Mouse (Mus musculus): ENCODE measurements around the gene Map3k1. TPM values are rescaled to one million over a fixed set of nuclear protein-coding genes. Genes with fewer than 3 reads are reported as not detected.

Gene Map3k1
- total and polyA plus RNA-seq, 3 experiments = 24.6 to 99.2 (median 51.8) TPM

DNA sequence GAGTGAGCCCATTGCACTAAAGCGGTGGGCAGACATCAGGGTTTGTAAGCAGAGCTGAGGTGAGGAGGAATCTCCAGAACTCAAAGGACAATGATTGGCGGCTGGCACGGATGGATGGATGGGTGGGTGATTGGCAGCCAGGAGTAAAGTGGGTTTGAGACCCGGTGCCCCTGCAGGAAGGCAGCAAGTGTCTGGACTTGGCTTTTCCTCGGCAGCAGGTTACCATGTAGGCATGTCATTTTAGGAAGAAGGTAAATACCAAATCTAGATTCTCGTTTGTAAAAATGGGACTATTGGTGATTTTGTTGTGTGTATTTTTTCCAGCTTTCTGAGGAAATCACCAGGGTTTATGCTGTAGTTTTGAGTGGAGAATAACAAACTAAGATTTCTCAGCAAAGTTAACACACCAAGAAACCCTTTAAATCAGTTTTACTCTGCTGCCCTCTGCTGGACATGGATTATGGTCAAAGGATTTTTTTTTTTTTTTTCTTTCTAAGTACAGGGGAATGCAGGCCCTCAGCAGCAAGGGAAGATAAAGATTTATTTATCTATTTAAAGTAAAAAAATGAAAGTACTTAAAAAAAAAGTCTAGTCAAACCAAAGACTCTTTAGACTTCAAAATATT, 66.7 kb downstream of the Map3k1 start:
- DNase-seq (ENCODE audit: low spot score) (no peak), ATAC-seq (ENCODE audit: extremely low read depth, insufficient number of reproducible peaks, low FRiP score, poor library complexity, severe bottlenecking) (no peak)

DNA sequence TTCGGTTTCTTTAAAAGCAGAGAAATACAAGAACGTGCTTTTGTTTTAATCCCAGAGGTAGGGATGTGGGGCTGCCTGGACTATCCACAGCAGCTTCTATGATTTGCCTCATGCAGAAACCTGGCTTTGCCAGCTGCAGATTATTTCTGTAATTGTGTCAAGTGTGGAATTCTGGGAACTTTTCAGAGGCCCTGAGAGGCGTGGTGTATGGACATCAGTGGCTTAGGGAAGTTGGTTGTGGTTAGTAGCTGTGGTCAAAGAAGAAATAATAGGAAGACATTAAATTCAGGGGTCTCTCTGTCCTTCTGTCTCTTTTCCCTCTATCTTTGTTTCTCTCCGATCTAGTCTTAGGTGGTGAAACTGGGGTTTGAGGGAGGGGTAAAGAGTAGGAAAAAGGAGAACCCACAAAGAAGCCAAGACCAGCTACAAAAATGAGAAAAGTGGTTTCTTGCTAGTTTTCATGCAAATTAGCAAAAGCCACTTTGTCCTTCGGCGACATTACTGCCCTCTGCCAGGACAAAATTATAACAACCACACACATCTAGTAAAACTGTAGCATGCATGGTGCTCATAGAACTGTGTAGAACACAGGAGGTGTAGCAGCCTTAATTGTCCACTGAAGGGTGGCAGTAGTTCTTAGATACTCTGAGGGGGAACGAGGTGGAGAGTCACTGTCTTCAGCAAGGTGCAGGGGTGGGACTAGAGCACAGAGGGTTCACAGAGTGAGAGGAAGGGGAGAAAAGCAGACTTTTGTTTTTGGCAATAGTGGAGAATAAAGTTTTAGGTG, 67.4 kb downstream of the Map3k1 start:
- Histone ChIP-seq H3K27me3 (ENCODE audit: insufficient read depth, low read length) (no peaks in the 10 kb centered on the region), H3K4me3 (ENCODE audit: low read depth, low read length) (no peak overlapping the region), H3K9me3 (replicated peaks) (peaks cover 3% of the 10 kb centered on the region; the same call in 1 of the 2 replicates), H3K4me1 (ENCODE audit: insufficient read depth, low read depth, low read length) (peaks cover 42% of the 10 kb centered on the region), H3K36me3 (replicated peaks) (peaks cover 3% of the 10 kb centered on the region)
- ATAC-seq (ENCODE audit: extremely low read depth, insufficient number of reproducible peaks, low FRiP score, poor library complexity, severe bottlenecking) = no peak
- no peak for DNase-seq (ENCODE audit: low spot score)
- TF ChIP-seq TAL1 (conservative IDR thresholded peaks at IDR 0.05; ENCODE audit: low read depth, low read length) = no peak
- TF ChIP-seq CTCF (IDR thresholded peaks at IDR 0.05; ENCODE audit: low read depth, low read length) = no peak
- TF ChIP-seq GATA2 (IDR thresholded peaks at IDR 0.05; ENCODE audit: borderline replicate concordance, low read depth, low read length) = no peak
- TF ChIP-seq POLR2AphosphoS5 (IDR thresholded peaks at IDR 0.05; ENCODE audit: insufficient replicate concordance, low read depth, low read length) = no peak
- TF ChIP-seq GATA1 (IDR thresholded peaks at IDR 0.05; ENCODE audit: borderline replicate concordance, low read length) = no peak

More for the DNA sequence above, 66.7 kb downstream of the Map3k1 start:
- Histone ChIP-seq H3K27me3 (ENCODE audit: insufficient read depth, low read length) (no peaks in the 10 kb centered on the region), H3K4me3 (ENCODE audit: low read depth, low read length) (no peak overlapping the region; the same call in 1 of the 2 replicates), H3K9me3 (replicated peaks) (peaks cover 3% of the 10 kb centered on the region; the same call in 1 of the 2 replicates), H3K4me1 (ENCODE audit: insufficient read depth, low read depth, low read length) (peaks cover 46% of the 10 kb centered on the region), H3K36me3 (replicated peaks) (peaks cover 3% of the 10 kb centered on the region)
- no peak for TF ChIP-seq TAL1 (conservative IDR thresholded peaks at IDR 0.05; ENCODE audit: low read depth, low read length)
- no peak for TF ChIP-seq POLR2AphosphoS5 (IDR thresholded peaks at IDR 0.05; ENCODE audit: insufficient replicate concordance, low read depth, low read length)
- no peak for TF ChIP-seq GATA2 (IDR thresholded peaks at IDR 0.05; ENCODE audit: borderline replicate concordance, low read depth, low read length)
- no peak for TF ChIP-seq GATA1 (IDR thresholded peaks at IDR 0.05; ENCODE audit: borderline replicate concordance, low read length)
- no peak for TF ChIP-seq CTCF (IDR thresholded peaks at IDR 0.05; ENCODE audit: low read depth, low read length)

DNA sequence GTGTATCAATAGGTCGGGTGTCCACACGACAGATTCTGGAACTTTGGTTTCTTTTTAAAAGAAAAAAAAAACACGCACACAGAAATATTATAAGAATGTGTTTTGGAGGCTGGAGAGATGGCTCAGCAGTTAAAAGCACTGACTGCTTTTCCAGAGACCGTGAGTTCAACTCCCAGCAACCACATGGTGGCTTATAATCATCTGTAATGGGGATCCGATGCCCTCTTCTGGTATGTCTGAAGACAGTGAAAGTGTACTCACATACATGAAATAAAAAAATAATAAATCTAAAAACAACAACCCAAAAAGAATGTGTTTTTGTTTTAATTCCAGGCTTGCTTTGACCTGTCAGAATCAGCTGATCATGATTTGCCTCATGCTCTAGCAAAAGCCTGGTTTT, 81.9 kb downstream of the Map3k1 start:
- Histone ChIP-seq H3K4me3 (ENCODE audit: low read depth, low read length) (no peak overlapping the region), H3K4me1 (ENCODE audit: insufficient read depth, low read depth, low read length) (peaks cover 13% of the 10 kb centered on the region), H3K27me3 (ENCODE audit: insufficient read depth, low read length) (no peaks in the 10 kb centered on the region), H3K9me3 (replicated peaks) (peaks cover 10% of the 10 kb centered on the region), H3K36me3 (replicated peaks) (no peaks in the 10 kb centered on the region)
- DNase-seq (ENCODE audit: low spot score) = no peak
- ATAC-seq (ENCODE audit: extremely low read depth, insufficient number of reproducible peaks, low FRiP score, poor library complexity, severe bottlenecking) = no peak
- no peak for TF ChIP-seq GATA2 (IDR thresholded peaks at IDR 0.05; ENCODE audit: borderline replicate concordance, low read depth, low read length)
- TF ChIP-seq CTCF (IDR thresholded peaks at IDR 0.05; ENCODE audit: low read depth, low read length) = no peak

DNA sequence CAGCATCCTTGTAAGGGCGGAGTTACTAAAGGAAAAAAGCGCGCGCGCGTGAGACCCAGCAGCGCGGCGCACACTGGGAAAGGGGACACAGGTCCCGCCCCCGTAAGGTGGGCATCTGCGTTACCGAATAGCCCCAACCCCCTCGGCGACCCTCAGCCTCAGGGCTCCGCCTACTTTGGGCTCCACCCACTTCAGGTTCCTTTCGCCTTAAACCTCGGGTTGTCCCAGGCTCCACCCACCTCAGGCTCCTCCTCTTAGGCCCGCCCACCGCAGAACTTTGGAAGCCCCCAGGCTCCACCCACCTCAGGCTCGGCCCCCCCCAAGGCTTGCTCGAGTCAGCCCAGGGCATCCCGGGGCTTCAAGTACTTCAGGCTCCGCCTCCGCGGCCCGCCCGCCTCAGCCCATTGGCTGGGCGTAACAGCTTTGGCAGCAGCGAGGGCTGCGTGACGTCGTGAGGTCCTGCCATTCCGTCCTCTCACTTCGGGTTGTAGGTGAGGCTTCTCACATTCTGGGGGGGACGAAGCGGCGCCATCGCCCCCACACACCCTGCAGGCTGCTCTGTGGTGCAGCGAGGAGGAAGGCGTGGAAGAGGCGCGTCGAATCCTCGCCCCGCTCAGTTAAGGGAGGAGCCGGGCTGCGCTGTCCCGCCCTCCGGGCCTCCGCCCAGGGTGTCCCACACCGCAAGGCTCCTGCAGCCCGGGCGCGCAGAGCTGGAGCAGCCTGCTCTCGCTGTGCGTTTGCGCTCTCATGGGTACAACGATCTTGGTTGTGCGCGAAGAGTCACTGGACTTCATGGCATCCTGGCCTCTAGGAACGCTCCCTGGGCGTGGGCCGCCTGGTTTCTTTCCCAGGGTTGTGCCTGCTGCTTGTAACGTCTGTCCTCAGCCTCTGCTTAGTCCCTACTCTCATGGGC, 83.4 kb downstream of the Map3k1 start:
- H3K36me3 ChIP-seq (replicated peaks) = peaks cover under 1% of the 10 kb centered on the region
- no peaks in the 10 kb centered on the region for H3K27me3 ChIP-seq (ENCODE audit: insufficient read depth, low read length)
- peak; percentile 97 for DNase-seq (ENCODE audit: low spot score)
- H3K4me3 ChIP-seq (ENCODE audit: low read depth, low read length) = peak overlapping the region; percentile 73
- H3K4me1 ChIP-seq (ENCODE audit: insufficient read depth, low read depth, low read length) = peaks cover 13% of the 10 kb centered on the region
- TF ChIP-seq TAL1 (conservative IDR thresholded peaks at IDR 0.05; ENCODE audit: low read depth, low read length) = no peak
- no peak for TF ChIP-seq GATA2 (IDR thresholded peaks at IDR 0.05; ENCODE audit: borderline replicate concordance, low read depth, low read length)
- no peak for TF ChIP-seq POLR2AphosphoS5 (IDR thresholded peaks at IDR 0.05; ENCODE audit: insufficient replicate concordance, low read depth, low read length)
- TF ChIP-seq GATA1 (IDR thresholded peaks at IDR 0.05; ENCODE audit: borderline replicate concordance, low read length) = no peak
- no peak for TF ChIP-seq CTCF (IDR thresholded peaks at IDR 0.05; ENCODE audit: low read depth, low read length)
- ATAC-seq (ENCODE audit: extremely low read depth, insufficient number of reproducible peaks, low FRiP score, poor library complexity, severe bottlenecking) = peak; percentile 86
- peaks cover 10% of the 10 kb centered on the region for H3K9me3 ChIP-seq (replicated peaks)

DNA sequence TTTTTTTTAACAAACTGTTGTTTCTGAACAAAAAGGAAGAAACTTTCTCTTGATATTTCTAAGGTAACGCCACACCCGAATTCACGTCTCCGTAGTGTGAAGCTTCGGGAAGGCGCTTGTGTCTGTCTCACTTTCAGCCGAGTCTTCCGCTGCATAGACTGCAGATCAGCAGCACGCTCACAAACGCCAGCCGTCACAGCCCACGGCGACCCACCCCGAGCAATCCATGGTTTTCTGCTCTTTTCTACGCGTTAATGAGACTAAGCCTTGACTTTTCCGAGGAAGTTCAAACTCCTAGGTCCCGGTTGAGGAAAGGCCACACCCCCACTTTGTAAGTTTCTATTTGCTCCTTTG, 84.0 kb downstream of the Map3k1 start:
- Histone ChIP-seq H3K4me1 (ENCODE audit: insufficient read depth, low read depth, low read length) (peaks cover 19% of the 10 kb centered on the region), H3K4me3 (ENCODE audit: low read depth, low read length) (peak overlapping the region; percentile 73), H3K27me3 (ENCODE audit: insufficient read depth, low read length) (no peaks in the 10 kb centered on the region), H3K9me3 (replicated peaks) (peaks cover 10% of the 10 kb centered on the region), H3K36me3 (replicated peaks) (peaks cover 7% of the 10 kb centered on the region)
- TF ChIP-seq POLR2AphosphoS5 (IDR thresholded peaks at IDR 0.05; ENCODE audit: insufficient replicate concordance, low read depth, low read length) (no peak), TAL1 (conservative IDR thresholded peaks at IDR 0.05; ENCODE audit: low read depth, low read length) (no peak), GATA2 (IDR thresholded peaks at IDR 0.05; ENCODE audit: borderline replicate concordance, low read depth, low read length) (no peak), CTCF (IDR thresholded peaks at IDR 0.05; ENCODE audit: low read depth, low read length) (no peak), GATA1 (IDR thresholded peaks at IDR 0.05; ENCODE audit: borderline replicate concordance, low read length) (no peak)
- no peak; the same call in 1 of the 2 replicates for ATAC-seq (ENCODE audit: extremely low read depth, insufficient number of reproducible peaks, low FRiP score, poor library complexity, severe bottlenecking)
- DNase-seq (ENCODE audit: low spot score) = no peak

DNA sequence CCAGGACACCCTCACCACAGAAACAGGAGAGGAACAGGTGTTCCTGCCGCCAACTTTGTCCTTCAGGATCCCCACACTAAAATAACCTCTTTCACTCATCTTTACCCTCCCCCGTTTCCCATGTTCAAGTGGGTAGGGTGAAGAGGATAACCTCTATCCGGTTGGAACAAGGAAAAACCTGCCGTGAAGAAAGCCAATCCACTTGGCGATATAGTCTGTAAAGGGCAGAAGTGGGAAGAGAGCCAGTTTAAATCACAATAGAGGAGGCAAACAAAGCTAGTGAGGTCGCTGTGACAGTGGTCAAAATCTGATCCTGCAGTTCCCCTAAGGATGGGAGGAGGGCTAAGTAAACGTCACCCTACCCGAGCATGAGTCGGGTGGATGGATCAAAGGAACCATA, 89.1 kb downstream of the Map3k1 start:
- H3K27me3 ChIP-seq (ENCODE audit: insufficient read depth, low read length) = no peaks in the 10 kb centered on the region
- peaks cover 50% of the 10 kb centered on the region for H3K36me3 ChIP-seq (replicated peaks)
- ATAC-seq (ENCODE audit: extremely low read depth, insufficient number of reproducible peaks, low FRiP score, poor library complexity, severe bottlenecking) = no peak
- H3K4me3 ChIP-seq (ENCODE audit: low read depth, low read length) = no peak overlapping the region
- no peak for DNase-seq (ENCODE audit: low spot score)
- TF ChIP-seq POLR2AphosphoS5 (IDR thresholded peaks at IDR 0.05; ENCODE audit: insufficient replicate concordance, low read depth, low read length) (no peak), CTCF (IDR thresholded peaks at IDR 0.05; ENCODE audit: low read depth, low read length) (no peak), GATA1 (IDR thresholded peaks at IDR 0.05; ENCODE audit: borderline replicate concordance, low read length) (no peak), TAL1 (conservative IDR thresholded peaks at IDR 0.05; ENCODE audit: low read depth, low read length) (no peak), GATA2 (IDR thresholded peaks at IDR 0.05; ENCODE audit: borderline replicate concordance, low read depth, low read length) (no peak)
- H3K4me1 ChIP-seq (ENCODE audit: insufficient read depth, low read depth, low read length) = peaks cover 20% of the 10 kb centered on the region
- H3K9me3 ChIP-seq (replicated peaks) = no peaks in the 10 kb centered on the region

Data from G1E (cell line).